Mouse (Mus musculus): ENCODE data around the gene Gm340. TPM values are rescaled to one million over a fixed set of nuclear protein-coding genes. Genes with fewer than 3 reads are reported as not detected.

Gene Gm340
- polyA plus RNA-seq, 1 experiment from 2014 or later = 4.0 TPM

GRCm38 (mm10) chr19:41579311-41579920, 2.8 kb upstream of the Gm340 start:
- Histone ChIP-seq H3K9me3 (replicated peaks; ENCODE audit: control insufficient read depth, low read length) (no peaks in the 10 kb centered on the region), H3K4me3 (ENCODE audit: low read depth, low read length) (no peak overlapping the region), H3K4me1 (ENCODE audit: control insufficient read depth, insufficient read depth, low read length) (no peaks in the 10 kb centered on the region), H3K27ac (ENCODE audit: low read depth, low read length) (no peak overlapping the region), H3K4me2 (ENCODE audit: low read length) (no peak overlapping the region), H3K36me3 (ENCODE audit: control insufficient read depth, insufficient read depth, low read length) (peaks cover 30% of the 10 kb centered on the region), H3K27me3 (replicated peaks; ENCODE audit: control insufficient read depth, insufficient read depth, low read length) (no peaks in the 10 kb centered on the region), H3K9ac (ENCODE audit: low read length) (no peak overlapping the region)
- no peak for ATAC-seq
- WGBS = 90% methylated on average over 4 of the region's 4 CpGs
- no peak for DNase-seq (ENCODE audit: low spot score)

GRCm38 (mm10) chr19:41582918-41583514, 846 bp downstream of the Gm340 start:
- over 99% methylated on average over 5 of the region's 5 CpGs for WGBS
- Histone ChIP-seq H3K4me1 (ENCODE audit: control insufficient read depth, insufficient read depth, low read length) (no peaks in the 10 kb centered on the region), H3K36me3 (ENCODE audit: control insufficient read depth, insufficient read depth, low read length) (peaks cover 55% of the 10 kb centered on the region), H3K4me3 (ENCODE audit: low read depth, low read length) (no peak overlapping the region), H3K4me2 (ENCODE audit: low read length) (no peak overlapping the region), H3K27ac (ENCODE audit: low read depth, low read length) (no peak overlapping the region), H3K9ac (ENCODE audit: low read length) (no peak overlapping the region), H3K9me3 (replicated peaks; ENCODE audit: control insufficient read depth, low read length) (no peaks in the 10 kb centered on the region), H3K27me3 (replicated peaks; ENCODE audit: control insufficient read depth, insufficient read depth, low read length) (no peaks in the 10 kb centered on the region)
- no peak for DNase-seq (ENCODE audit: low spot score)
- no peak for ATAC-seq

- Histone ChIP-seq H3K27ac (ENCODE audit: low read depth, low read length) (no peak overlapping the region), H3K9ac (ENCODE audit: low read length) (no peak overlapping the region), H3K4me3 (ENCODE audit: low read depth, low read length) (no peak overlapping the region), H3K4me1 (ENCODE audit: control insufficient read depth, insufficient read depth, low read length) (no peaks in the 10 kb centered on the region), H3K36me3 (ENCODE audit: control insufficient read depth, insufficient read depth, low read length) (peaks cover 51% of the 10 kb centered on the region), H3K9me3 (replicated peaks; ENCODE audit: control insufficient read depth, low read length) (no peaks in the 10 kb centered on the region), H3K27me3 (replicated peaks; ENCODE audit: control insufficient read depth, insufficient read depth, low read length) (no peaks in the 10 kb centered on the region), H3K4me2 (ENCODE audit: low read length) (no peak overlapping the region)
- ATAC-seq (no peak), DNase-seq (ENCODE audit: low spot score) (no peak)
- WGBS = 90% methylated on average over 10 of the region's 10 CpGs
Measured at GRCm38 (mm10) chr19:41586752-41587151, 4.6 kb downstream of the Gm340 start.

GRCm38 (mm10) chr19:41587431-41588222, 5.5 kb downstream of the Gm340 start:
- Histone ChIP-seq H3K9ac (ENCODE audit: low read length) (no peak overlapping the region), H3K9me3 (replicated peaks; ENCODE audit: control insufficient read depth, low read length) (no peaks in the 10 kb centered on the region), H3K4me3 (ENCODE audit: low read depth, low read length) (no peak overlapping the region), H3K27me3 (replicated peaks; ENCODE audit: control insufficient read depth, insufficient read depth, low read length) (no peaks in the 10 kb centered on the region), H3K36me3 (ENCODE audit: control insufficient read depth, insufficient read depth, low read length) (peaks cover 42% of the 10 kb centered on the region), H3K4me1 (ENCODE audit: control insufficient read depth, insufficient read depth, low read length) (no peaks in the 10 kb centered on the region), H3K27ac (ENCODE audit: low read depth, low read length) (no peak overlapping the region), H3K4me2 (ENCODE audit: low read length) (no peak overlapping the region)
- ATAC-seq = no peak
- DNase-seq (ENCODE audit: low spot score) = no peak
- WGBS = 89% methylated on average over 20 of the region's 20 CpGs

- no peaks in the 10 kb centered on the region for H3K9me3 ChIP-seq (replicated peaks; ENCODE audit: control insufficient read depth, low read length)
- H3K9ac ChIP-seq (ENCODE audit: low read length) = no peak overlapping the region
- H3K4me2 ChIP-seq (ENCODE audit: low read length) = no peak overlapping the region
- H3K4me1 ChIP-seq (ENCODE audit: control insufficient read depth, insufficient read depth, low read length) = no peaks in the 10 kb centered on the region
- H3K4me3 ChIP-seq (ENCODE audit: low read depth, low read length) = no peak overlapping the region
- WGBS = 84% methylated on average over 7 of the region's 7 CpGs
- peaks cover 28% of the 10 kb centered on the region for H3K36me3 ChIP-seq (ENCODE audit: control insufficient read depth, insufficient read depth, low read length)
- no peaks in the 10 kb centered on the region for H3K27me3 ChIP-seq (replicated peaks; ENCODE audit: control insufficient read depth, insufficient read depth, low read length)
- DNase-seq (ENCODE audit: low spot score) = no peak
- no peak for ATAC-seq
- H3K27ac ChIP-seq (ENCODE audit: low read depth, low read length) = no peak overlapping the region
Measured at GRCm38 (mm10) chr19:41589026-41589425, 6.9 kb downstream of the Gm340 start.

GRCm38 (mm10) chr19:41589681-41590080, 7.5 kb downstream of the Gm340 start:
- H3K4me1 ChIP-seq (ENCODE audit: control insufficient read depth, insufficient read depth, low read length) = no peaks in the 10 kb centered on the region
- H3K27me3 ChIP-seq (replicated peaks; ENCODE audit: control insufficient read depth, insufficient read depth, low read length) = no peaks in the 10 kb centered on the region
- H3K4me3 ChIP-seq (ENCODE audit: low read depth, low read length) = no peak overlapping the region
- peaks cover 22% of the 10 kb centered on the region for H3K36me3 ChIP-seq (ENCODE audit: control insufficient read depth, insufficient read depth, low read length)
- DNase-seq (ENCODE audit: low spot score) (no peak), ATAC-seq (no peak)
- no peak overlapping the region for H3K9ac ChIP-seq (ENCODE audit: low read length)
- 87% methylated on average over 8 of the region's 8 CpGs for WGBS
- no peaks in the 10 kb centered on the region for H3K9me3 ChIP-seq (replicated peaks; ENCODE audit: control insufficient read depth, low read length)
- no peak overlapping the region for H3K27ac ChIP-seq (ENCODE audit: low read depth, low read length)
- no peak overlapping the region for H3K4me2 ChIP-seq (ENCODE audit: low read length)

- H3K4me1 ChIP-seq (ENCODE audit: control insufficient read depth, insufficient read depth, low read length) = no peaks in the 10 kb centered on the region
- no peaks in the 10 kb centered on the region for H3K9me3 ChIP-seq (replicated peaks; ENCODE audit: control insufficient read depth, low read length)
- H3K4me2 ChIP-seq (ENCODE audit: low read length) = no peak overlapping the region
- H3K9ac ChIP-seq (ENCODE audit: low read length) = no peak overlapping the region
- H3K4me3 ChIP-seq (ENCODE audit: low read depth, low read length) = no peak overlapping the region
- peaks cover under 1% of the 10 kb centered on the region; the same call in 1 of the 2 replicates for H3K36me3 ChIP-seq (ENCODE audit: control insufficient read depth, insufficient read depth, low read length)
- no peak overlapping the region for H3K27ac ChIP-seq (ENCODE audit: low read depth, low read length)
- 84% methylated on average over 12 of the region's 12 CpGs for WGBS
- H3K27me3 ChIP-seq (replicated peaks; ENCODE audit: control insufficient read depth, insufficient read depth, low read length) = no peaks in the 10 kb centered on the region
- no peak for DNase-seq (ENCODE audit: low spot score)
- ATAC-seq = no peak
Measured at GRCm38 (mm10) chr19:41591808-41592207, 9.6 kb downstream of the Gm340 start.

- Histone ChIP-seq H3K9ac (ENCODE audit: low read length) (no peak overlapping the region), H3K4me1 (ENCODE audit: control insufficient read depth, insufficient read depth, low read length) (no peaks in the 10 kb centered on the region), H3K4me2 (ENCODE audit: low read length) (no peak overlapping the region), H3K9me3 (replicated peaks; ENCODE audit: control insufficient read depth, low read length) (no peaks in the 10 kb centered on the region), H3K27ac (ENCODE audit: low read depth, low read length) (no peak overlapping the region), H3K36me3 (ENCODE audit: control insufficient read depth, insufficient read depth, low read length) (0 out of 2 replicates have a peak, but pooled peaks cover 5% of the 10 kb centered on the region), H3K4me3 (ENCODE audit: low read depth, low read length) (no peak overlapping the region), H3K27me3 (replicated peaks; ENCODE audit: control insufficient read depth, insufficient read depth, low read length) (no peaks in the 10 kb centered on the region)
- DNase-seq (ENCODE audit: low spot score) (no peak), ATAC-seq (no peak)
- WGBS = 90% methylated on average over 6 of the region's 6 CpGs
Measured at GRCm38 (mm10) chr19:41597170-41597894, 15.2 kb downstream of the Gm340 start.
